Mouse (Mus musculus): ENCODE results near the gene Btd. TPM values are rescaled to one million over a fixed set of nuclear protein-coding genes. Genes with fewer than 3 reads are reported as not detected.
"Not testable (repeated sequence)": the region's sequence is repeated elsewhere in the genome, so short reads cannot be mapped to it uniquely, and the experiment has no call there.

Gene Btd
- 12.1 and 16.3 TPM in 2 replicates for polyA plus RNA-seq (2016; fragmentation: Nextera tagmentation; extraction: Ambion mirVana)

GRCm38 (mm10) chr14:31640890-31641505, at the start of gene Btd, which contains the start of gene Hacl1:
Gene Btd (plus strand): TSS chr14:31641028.
Gene Hacl1 (minus strand): TSS chr14:31641286.
- WGBS, result under 1% methylated on average over 30 of the region's 30 CpGs
- Histone ChIP-seq H3K27me3 (ENCODE audit: low read depth, poor library complexity, severe bottlenecking) (no peaks in the 10 kb centered on the region), H3K27ac (peak within 1 kb of the TSS; percentile 91), H3K4me1 (peaks cover 15% of the 10 kb centered on the region), H3K36me3 (no peaks in the 10 kb centered on the region), H3K4me3 (peak within 1 kb of the TSS; percentile 82), H3K9me3 (replicated peaks) (no peaks in the 10 kb centered on the region)
- peak; percentile 93 for DNase-seq (ENCODE audit: low spot score)

DNA sequence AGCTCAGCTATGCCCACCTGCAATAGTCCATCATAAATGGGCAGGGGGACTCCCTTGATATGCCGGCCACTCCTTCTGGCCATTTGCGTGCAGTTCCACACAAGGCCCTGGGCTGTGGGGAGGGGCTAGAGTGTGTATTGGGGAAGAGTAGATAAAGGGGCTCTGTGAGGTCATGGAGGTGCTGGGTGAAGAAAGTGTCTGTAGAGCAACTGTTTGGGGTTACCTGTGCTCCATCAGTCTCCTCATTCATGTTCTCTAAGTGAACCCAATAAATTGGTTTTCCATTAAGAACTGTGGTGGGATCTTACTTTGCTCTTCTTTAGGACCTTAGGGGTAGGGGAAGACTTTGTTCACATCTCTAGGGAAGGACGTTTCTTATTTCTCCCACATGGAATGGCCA, 49.6 kb upstream of the Btd start, which contains the start of gene Colq:
Gene Colq, minus strand, starts transcription at position 101 of the 400 bp plus-strand sequence.
- H3K9me3 ChIP-seq (replicated peaks), result no peaks in the 10 kb centered on the region
- no peak within 1 kb of the TSS for H3K27ac ChIP-seq
- H3K36me3 ChIP-seq, result no peaks in the 10 kb centered on the region
- H3K4me3 ChIP-seq, result no peak within 1 kb of the TSS
- 88% methylated on average over 3 of the region's 3 CpGs for WGBS
- no peaks in the 10 kb centered on the region for H3K4me1 ChIP-seq
- no peaks in the 10 kb centered on the region for H3K27me3 ChIP-seq (ENCODE audit: low read depth, poor library complexity, severe bottlenecking)
- DNase-seq (ENCODE audit: low spot score), result no peak

DNA sequence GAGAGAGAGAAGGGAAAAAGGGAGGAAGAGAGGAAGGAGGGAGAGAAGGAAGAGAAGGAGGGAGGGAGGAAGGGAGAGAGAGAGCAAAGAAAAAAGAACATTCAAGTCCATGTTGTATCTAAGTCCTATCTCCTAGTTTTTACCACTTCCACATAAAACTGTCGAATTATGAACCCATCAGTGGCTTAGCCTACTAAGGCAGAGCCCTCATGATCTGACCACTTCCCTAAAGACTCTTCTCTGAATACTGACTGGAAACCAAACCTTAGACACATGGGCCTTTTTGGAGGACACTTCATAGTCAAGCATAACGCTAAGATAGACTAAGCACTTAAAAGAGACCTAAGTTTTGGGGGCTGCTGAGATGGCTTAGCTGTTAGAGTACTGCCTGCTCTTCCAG, 47.8 kb upstream of the Btd start:
- no peaks in the 10 kb centered on the region for H3K9me3 ChIP-seq (replicated peaks)
- H3K4me1 ChIP-seq, result no peaks in the 10 kb centered on the region
- 89% methylated on average over 2 of the region's 2 CpGs for WGBS
- H3K4me3 ChIP-seq, result no peak overlapping the region
- H3K36me3 ChIP-seq, result no peaks in the 10 kb centered on the region
- H3K27ac ChIP-seq, result no peak overlapping the region
- no peaks in the 10 kb centered on the region for H3K27me3 ChIP-seq (ENCODE audit: low read depth, poor library complexity, severe bottlenecking)
- no peak for DNase-seq (ENCODE audit: low spot score)

DNA sequence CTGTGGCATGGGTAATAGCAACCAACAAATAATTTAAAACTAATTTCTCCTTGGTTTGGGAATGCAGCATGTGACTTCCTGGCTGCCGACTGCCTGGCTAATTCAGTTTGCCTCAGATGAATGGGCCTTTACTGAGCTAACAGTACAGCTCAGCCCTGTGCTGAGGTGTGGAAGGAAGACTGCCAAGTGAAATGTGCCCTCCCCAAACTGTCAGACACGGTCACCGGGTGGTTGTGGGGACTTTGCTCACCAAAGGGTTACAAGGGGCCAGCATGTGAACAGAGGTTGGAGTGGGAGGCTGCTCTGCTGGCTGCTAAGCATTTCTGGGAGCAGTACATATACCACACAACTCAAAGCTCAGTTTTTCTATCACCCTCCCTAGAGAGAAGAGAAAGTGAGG, 46.1 kb upstream of the Btd start:
- 79% methylated on average over 3 of the region's 3 CpGs for WGBS
- H3K36me3 ChIP-seq, result no peaks in the 10 kb centered on the region
- no peak overlapping the region for H3K4me3 ChIP-seq
- no peaks in the 10 kb centered on the region for H3K9me3 ChIP-seq (replicated peaks)
- H3K4me1 ChIP-seq, result peaks cover 3% of the 10 kb centered on the region
- no peaks in the 10 kb centered on the region for H3K27me3 ChIP-seq (ENCODE audit: low read depth, poor library complexity, severe bottlenecking)
- H3K27ac ChIP-seq, result no peak overlapping the region
- no peak for DNase-seq (ENCODE audit: low spot score)

GRCm38 (mm10) chr14:31596408-31596807, 44.4 kb upstream of the Btd start:
- Histone ChIP-seq H3K4me3 (no peak overlapping the region), H3K4me1 (peaks cover 12% of the 10 kb centered on the region), H3K27me3 (ENCODE audit: low read depth, poor library complexity, severe bottlenecking) (no peaks in the 10 kb centered on the region), H3K27ac (no peak overlapping the region), H3K9me3 (replicated peaks) (no peaks in the 10 kb centered on the region), H3K36me3 (no peaks in the 10 kb centered on the region)
- 85% methylated on average over 7 of the region's 7 CpGs for WGBS
- DNase-seq (ENCODE audit: low spot score), result no peak

- Histone ChIP-seq H3K27me3 (ENCODE audit: low read depth, poor library complexity, severe bottlenecking) (no peaks in the 10 kb centered on the region), H3K4me3 (no peak overlapping the region), H3K36me3 (no peaks in the 10 kb centered on the region), H3K9me3 (replicated peaks) (no peaks in the 10 kb centered on the region), H3K4me1 (peaks cover 12% of the 10 kb centered on the region), H3K27ac (no peak overlapping the region)
- DNase-seq (ENCODE audit: low spot score), result no peak
- 93% methylated on average over 4 of the region's 4 CpGs for WGBS
These were observed 43.4 kb upstream of the Btd start for GRCm38 (mm10) chr14:31597446-31597845.

- WGBS, result 93% methylated on average over 14 of the region's 14 CpGs
- DNase-seq (ENCODE audit: low spot score), result no peak
These were observed 38.8 kb upstream of the Btd start for GRCm38 (mm10) chr14:31601908-31602615.

DNA sequence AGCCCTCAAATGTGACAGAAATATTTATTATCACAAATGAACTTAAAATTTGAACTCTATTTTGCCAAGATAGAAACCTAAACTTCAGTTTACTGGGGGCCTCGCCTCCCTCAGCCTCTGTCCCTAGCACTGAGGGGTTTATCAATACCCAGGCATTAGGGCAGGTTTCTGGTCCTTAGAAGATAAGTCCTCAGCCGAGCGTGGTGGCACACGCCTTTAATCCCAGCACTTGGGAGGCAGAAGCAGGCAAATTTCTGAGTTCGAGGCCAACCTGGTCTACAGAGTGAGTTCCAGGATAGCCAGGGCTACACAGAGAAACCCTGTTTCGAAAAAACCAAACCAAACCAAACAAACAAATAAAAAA, 38.2 kb upstream of the Btd start:
- H3K9me3 ChIP-seq (replicated peaks); H3K4me3 ChIP-seq; DNase-seq (ENCODE audit: low spot score); H3K27ac ChIP-seq; H3K27me3 ChIP-seq (ENCODE audit: low read depth, poor library complexity, severe bottlenecking); H3K36me3 ChIP-seq: not testable (repeated sequence)
- 90% methylated on average over 6 of the region's 6 CpGs for WGBS
- H3K4me1 ChIP-seq, result peaks cover 12% of the 10 kb centered on the region

More at GRCm38 (mm10) chr14:31601908-31602615, 38.8 kb upstream of the Btd start:
- peaks cover 12% of the 10 kb centered on the region for H3K4me1 ChIP-seq
- H3K4me3 ChIP-seq, result no peak overlapping the region
- no peaks in the 10 kb centered on the region for H3K36me3 ChIP-seq
- H3K9me3 ChIP-seq (replicated peaks), result no peaks in the 10 kb centered on the region
- H3K27ac ChIP-seq, result no peak overlapping the region
- no peaks in the 10 kb centered on the region for H3K27me3 ChIP-seq (ENCODE audit: low read depth, poor library complexity, severe bottlenecking)

GRCm38 (mm10) chr14:31604916-31605315, 35.9 kb upstream of the Btd start:
- WGBS, result 79% methylated on average over 5 of the region's 5 CpGs
- H3K4me1 ChIP-seq, result peaks cover 7% of the 10 kb centered on the region
- no peak overlapping the region for H3K4me3 ChIP-seq
- no peak for DNase-seq (ENCODE audit: low spot score)
- H3K9me3 ChIP-seq (replicated peaks), result no peaks in the 10 kb centered on the region
- no peak overlapping the region for H3K27ac ChIP-seq
- no peaks in the 10 kb centered on the region for H3K36me3 ChIP-seq
- H3K27me3 ChIP-seq (ENCODE audit: low read depth, poor library complexity, severe bottlenecking), result no peaks in the 10 kb centered on the region

- Histone ChIP-seq H3K27ac (no peak overlapping the region), H3K36me3 (no peaks in the 10 kb centered on the region), H3K4me3 (no peak overlapping the region), H3K27me3 (ENCODE audit: low read depth, poor library complexity, severe bottlenecking) (no peaks in the 10 kb centered on the region), H3K9me3 (replicated peaks) (no peaks in the 10 kb centered on the region), H3K4me1 (0 out of 2 replicates have a peak, but pooled peaks cover under 1% of the 10 kb centered on the region)
- no peak for DNase-seq (ENCODE audit: low spot score)
- WGBS, result 51% methylated on average over 6 of the region's 6 CpGs
These were observed 35.3 kb upstream of the Btd start for GRCm38 (mm10) chr14:31605514-31605913.

DNA sequence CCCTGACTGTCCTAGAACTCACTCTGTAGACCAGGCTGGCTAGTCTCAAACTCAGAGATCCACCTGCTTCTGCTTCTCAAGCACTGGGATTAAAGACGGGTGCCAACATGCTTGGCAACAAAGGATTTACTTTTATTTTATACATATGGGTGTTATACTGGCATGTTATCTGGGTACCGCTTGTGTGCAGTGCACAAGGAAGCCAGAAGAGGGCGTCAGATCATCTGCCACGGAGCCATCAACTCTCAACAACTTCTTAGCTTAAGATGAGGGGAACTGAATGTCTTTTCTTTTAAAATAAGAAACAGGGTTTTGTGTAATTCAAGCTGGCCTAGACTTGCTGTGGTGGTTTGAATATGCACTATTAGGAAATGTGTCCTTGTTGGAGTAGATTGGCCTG, 28.8 kb upstream of the Btd start:
- Histone ChIP-seq H3K4me1 (no peaks in the 10 kb centered on the region), H3K4me3 (no peak overlapping the region), H3K36me3 (no peaks in the 10 kb centered on the region), H3K27me3 (ENCODE audit: low read depth, poor library complexity, severe bottlenecking) (no peaks in the 10 kb centered on the region), H3K9me3 (replicated peaks) (no peaks in the 10 kb centered on the region), H3K27ac (no peak overlapping the region)
- no peak for DNase-seq (ENCODE audit: low spot score)
- WGBS, result 64% methylated on average over 4 of the region's 4 CpGs

GRCm38 (mm10) chr14:31613671-31614070, 27.2 kb upstream of the Btd start:
- Histone ChIP-seq H3K4me3 (no peak overlapping the region), H3K27ac (no peak overlapping the region), H3K9me3 (replicated peaks) (no peaks in the 10 kb centered on the region), H3K27me3 (ENCODE audit: low read depth, poor library complexity, severe bottlenecking) (no peaks in the 10 kb centered on the region), H3K4me1 (no peaks in the 10 kb centered on the region), H3K36me3 (no peaks in the 10 kb centered on the region)
- DNase-seq (ENCODE audit: low spot score), result no peak
- WGBS, result 92% methylated on average over 5 of the region's 5 CpGs

- DNase-seq (ENCODE audit: low spot score), result no peak
- H3K4me1 ChIP-seq, result no peaks in the 10 kb centered on the region
- H3K36me3 ChIP-seq, result no peaks in the 10 kb centered on the region
- 91% methylated on average over 9 of the region's 9 CpGs for WGBS
- no peak overlapping the region for H3K27ac ChIP-seq
- H3K4me3 ChIP-seq, result no peak overlapping the region
- H3K9me3 ChIP-seq (replicated peaks), result no peaks in the 10 kb centered on the region
- H3K27me3 ChIP-seq (ENCODE audit: low read depth, poor library complexity, severe bottlenecking), result no peaks in the 10 kb centered on the region
These were observed 23.6 kb upstream of the Btd start for GRCm38 (mm10) chr14:31617204-31617603.

Data from limb, embryonic 10.5 days (tissue).